Mouse (Mus musculus) stomach, postnatal 0 days (tissue): ENCODE measurements around the gene Bcor. TPM values are rescaled to one million over a fixed set of nuclear protein-coding genes. Genes with fewer than 3 reads are reported as not detected.

Source experiments
- ATAC-seq: fragments of 200-750 bp; cut with Nextera tagmentation; 2 replicates; pipeline ENCODE4 v1.8.0; 2017; ENCODE audit not compliant: low FRiP score, low TSS enrichment
- DNase-seq: peaks from one replicate; pipeline ENCODE4 v3.0.0-alpha.2; 2016; ENCODE audit warnings: low spot score
- H3K27ac ChIP-seq: fragments of 300-500 bp; sonication (generic); replicated peaks from 2 replicates; pipeline ENCODE4 v1.5.1; 2014; ENCODE audit warnings: mild to moderate bottlenecking, control low read depth
- H3K27me3 ChIP-seq: fragments of 300-500 bp; sonication (generic); 2 replicates; pipeline ENCODE4 v1.6.1; 2014; ENCODE audit warnings: low read length; ENCODE audit not compliant: control insufficient read depth, insufficient read depth
- H3K36me3 ChIP-seq: fragments of 300-500 bp; sonication (generic); 2 replicates; pipeline ENCODE4 v1.6.1; 2014; ENCODE audit warnings: low read length, mixed read lengths; ENCODE audit not compliant: control insufficient read depth, insufficient read depth
- H3K4me1 ChIP-seq: fragments of 300-500 bp; sonication (generic); replicated peaks from 2 replicates; pipeline ENCODE4 v1.6.1; 2014; ENCODE audit warnings: antibody characterized with exemption; ENCODE audit not compliant: control insufficient read depth, insufficient read depth
- H3K4me2 ChIP-seq: fragments of 300-500 bp; sonication (generic); replicated peaks from 2 replicates; pipeline ENCODE4 v1.6.1; 2014; ENCODE audit warnings: low read depth, mild to moderate bottlenecking, control low read depth, moderate library complexity
- H3K4me3 ChIP-seq: fragments of 300-500 bp; sonication (generic); 2 replicates; pipeline ENCODE4 v1.5.1; 2014; ENCODE audit warnings: low read depth, low read length, control low read depth
- H3K9ac ChIP-seq: fragments of 300-500 bp; sonication (generic); 2 replicates; pipeline ENCODE4 v1.6.1; 2014; ENCODE audit warnings: mild to moderate bottlenecking, low read length, control low read depth, mixed read lengths
- H3K9me3 ChIP-seq: fragments of 300-500 bp; sonication (generic); 2 replicates; pipeline ENCODE4 v1.6.1; 2016; ENCODE audit warnings: low read length; ENCODE audit not compliant: control insufficient read depth
- CTCF ChIP-seq: IDR thresholded peaks from 2 replicates; pipeline ENCODE4 v1.5.1; 2016; ENCODE audit warnings: antibody characterized with exemption, low read depth, mild to moderate bottlenecking, moderate library complexity
- EP300 ChIP-seq: optimal IDR thresholded peaks from 2 replicates; pipeline ENCODE3; 2016; ENCODE audit warnings: antibody characterized with exemption
- WGBS: fragments of 180-500 bp; shearing (Covaris S2); extraction: QIAGEN DNeasy Blood & Tissue Kit; methylation state at CpG from one replicate; pipeline ENCODE4 v1.1.7; 2014; 5-methylcytosine and 5-hydroxymethylcytosine counted together
- polyA plus RNA-seq: library from polyadenylated mRNA; unstranded; fragments of >200 nt; fragmentation: Nextera tagmentation; extraction: Ambion mirVana; gene quantifications from 2 replicates; pipeline ENCODE4 v1.2.1, GENCODE M21; 2015

The Bcor gene
- polyA plus RNA-seq, 1 experiment from 2014 or later = 5.5 TPM

DNA sequence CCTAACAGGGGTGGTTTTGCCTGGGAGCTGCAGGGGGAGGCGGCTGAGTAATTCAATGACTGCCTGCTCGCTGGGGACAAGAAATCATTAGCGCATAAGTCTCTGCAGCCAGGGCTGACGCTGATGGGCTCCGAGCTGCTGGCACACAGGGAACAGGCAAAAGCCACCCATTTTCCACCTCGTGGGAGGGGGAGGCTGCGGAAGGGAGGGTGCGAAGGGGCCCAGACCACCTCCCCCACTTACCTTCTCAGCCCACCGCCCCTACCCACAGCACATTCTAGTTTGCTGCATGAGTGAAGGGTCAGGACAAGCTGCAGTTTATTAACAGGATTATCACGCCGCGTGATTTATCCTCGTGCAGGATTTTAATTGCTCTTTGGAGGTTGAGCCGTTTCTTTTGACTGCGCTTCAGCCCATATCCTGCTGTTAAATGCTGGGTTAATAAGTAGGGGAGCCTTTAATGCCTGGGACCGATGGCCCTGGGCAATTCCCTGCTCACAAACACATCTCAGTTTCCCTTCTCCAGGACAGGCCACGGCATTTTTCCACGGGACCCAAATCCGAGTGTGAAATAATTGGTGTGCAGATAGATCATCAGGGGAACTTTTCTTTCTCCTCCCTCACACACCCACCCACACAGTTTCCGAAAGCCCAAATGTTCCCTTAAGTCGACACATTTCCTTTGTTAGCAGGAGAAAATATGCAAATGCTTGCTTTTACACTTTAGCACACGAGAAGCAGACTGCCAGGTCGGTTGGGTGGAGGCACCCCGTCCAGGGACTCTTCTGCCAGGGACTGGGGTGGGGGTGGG lies 97.8 kb downstream of the Bcor start:
- DNase-seq (no peak), ATAC-seq (no peak)
- no peak overlapping the region for H3K27ac ChIP-seq
- no peaks in the 10 kb centered on the region for H3K9me3 ChIP-seq
- H3K4me1 ChIP-seq = no peaks in the 10 kb centered on the region
- no peak overlapping the region for H3K4me3 ChIP-seq
- H3K27me3 ChIP-seq = no peaks in the 10 kb centered on the region
- WGBS = 31% methylated on average over 24 of the region's 24 CpGs
- TF ChIP-seq CTCF (no peak), EP300 (no peak)
- H3K9ac ChIP-seq = no peak overlapping the region
- H3K36me3 ChIP-seq = no peaks in the 10 kb centered on the region
- no peak overlapping the region for H3K4me2 ChIP-seq

DNA sequence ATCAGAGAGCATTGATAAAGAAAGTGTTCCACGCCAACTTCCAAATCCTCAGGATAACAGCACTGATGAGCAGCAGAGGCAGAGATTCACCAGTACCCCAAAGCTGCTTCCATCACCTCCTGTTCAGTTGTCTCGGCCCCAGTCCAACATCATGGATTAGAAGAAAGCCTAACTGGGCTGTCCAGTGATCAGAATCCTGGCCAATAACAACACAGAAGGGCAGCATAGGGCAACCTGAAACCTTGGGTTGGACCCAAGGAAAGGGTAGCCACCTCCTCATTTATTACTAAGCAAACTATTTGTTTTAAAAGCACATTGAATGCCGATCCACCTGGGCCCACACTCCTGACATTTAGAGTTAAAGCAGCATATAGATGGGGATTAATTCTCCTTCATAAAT lies 99.3 kb downstream of the Bcor start:
- H3K9ac ChIP-seq = no peak overlapping the region
- no peaks in the 10 kb centered on the region for H3K36me3 ChIP-seq
- WGBS = 77% methylated on average over 3 of the region's 3 CpGs
- no peak overlapping the region for H3K27ac ChIP-seq
- TF ChIP-seq EP300 (no peak), CTCF (no peak)
- H3K4me1 ChIP-seq = no peaks in the 10 kb centered on the region
- H3K27me3 ChIP-seq = no peaks in the 10 kb centered on the region
- no peak for ATAC-seq
- H3K4me2 ChIP-seq = no peak overlapping the region
- no peaks in the 10 kb centered on the region for H3K9me3 ChIP-seq
- DNase-seq = no peak
- no peak overlapping the region for H3K4me3 ChIP-seq

- no peak for TF ChIP-seq EP300
- TF ChIP-seq CTCF = no peak
- H3K9me3 ChIP-seq = no peaks in the 10 kb centered on the region
- H3K4me3 ChIP-seq = no peak overlapping the region
- H3K9ac ChIP-seq = no peak overlapping the region
- no peaks in the 10 kb centered on the region for H3K4me1 ChIP-seq
- WGBS = 90% methylated on average over 11 of the region's 11 CpGs
- DNase-seq = no peak
- no peak overlapping the region for H3K4me2 ChIP-seq
- no peak overlapping the region for H3K27ac ChIP-seq
- H3K36me3 ChIP-seq = no peaks in the 10 kb centered on the region
- no peaks in the 10 kb centered on the region for H3K27me3 ChIP-seq
- no peak for ATAC-seq
Observed at GRCm38 (mm10) chrX:12057210-12057609, 102.9 kb downstream of the Bcor start.

GRCm38 (mm10) chrX:12053315-12053914 lies 106.7 kb downstream of the Bcor start:
- no peaks in the 10 kb centered on the region for H3K36me3 ChIP-seq
- H3K27me3 ChIP-seq = no peaks in the 10 kb centered on the region
- ATAC-seq = no peak
- TF ChIP-seq EP300 (no peak), CTCF (no peak)
- no peaks in the 10 kb centered on the region for H3K9me3 ChIP-seq
- H3K27ac ChIP-seq = no peak overlapping the region
- 74% methylated on average over 9 of the region's 9 CpGs for WGBS
- H3K4me2 ChIP-seq = no peak overlapping the region
- H3K4me1 ChIP-seq = no peaks in the 10 kb centered on the region
- no peak for DNase-seq
- H3K4me3 ChIP-seq = no peak overlapping the region
- H3K9ac ChIP-seq = no peak overlapping the region

- no peaks in the 10 kb centered on the region for H3K4me1 ChIP-seq
Observed at GRCm38 (mm10) chrX:12052651-12053050, 107.5 kb downstream of the Bcor start.

DNA sequence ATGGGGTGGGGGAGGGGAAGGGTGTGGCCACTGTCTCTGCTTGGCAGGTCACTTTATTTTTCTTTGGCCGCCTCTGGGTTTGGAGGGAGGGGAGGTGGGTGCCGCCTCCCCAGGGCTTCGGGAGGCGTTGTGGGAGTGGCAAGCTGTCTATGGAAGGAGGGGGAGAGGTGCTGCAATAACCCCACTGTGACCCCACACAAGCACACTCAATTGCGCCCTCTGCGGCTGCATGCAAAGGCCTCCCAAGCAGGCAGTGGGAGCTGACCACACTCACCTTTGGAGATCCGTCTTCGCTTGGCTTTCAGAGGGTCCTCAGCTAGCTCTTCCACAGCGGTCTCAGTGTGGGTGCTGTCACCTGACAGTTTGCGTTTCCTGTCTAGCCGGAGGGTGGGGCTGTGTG lies 111.4 kb downstream of the Bcor start:
- Histone ChIP-seq H3K9me3 (no peaks in the 10 kb centered on the region), H3K4me2 (no peak overlapping the region), H3K9ac (no peak overlapping the region), H3K36me3 (no peaks in the 10 kb centered on the region), H3K27me3 (no peaks in the 10 kb centered on the region), H3K4me1 (no peaks in the 10 kb centered on the region), H3K27ac (no peak overlapping the region), H3K4me3 (no peak overlapping the region)
- DNase-seq (no peak), ATAC-seq (no peak)
- WGBS = 45% methylated on average over 11 of the region's 11 CpGs
- TF ChIP-seq EP300 = no peak
- TF ChIP-seq CTCF = peak; percentile 14; the same call in 1 of the 2 replicates

More at GRCm38 (mm10) chrX:12052651-12053050, 107.5 kb downstream of the Bcor start:
- TF ChIP-seq EP300 = no peak
- no peak for TF ChIP-seq CTCF
- ATAC-seq (no peak), DNase-seq (no peak)
- Histone ChIP-seq H3K27me3 (no peaks in the 10 kb centered on the region), H3K4me3 (no peak overlapping the region), H3K9ac (no peak overlapping the region), H3K4me2 (no peak overlapping the region), H3K27ac (no peak overlapping the region), H3K9me3 (no peaks in the 10 kb centered on the region), H3K36me3 (no peaks in the 10 kb centered on the region)
- WGBS = 91% methylated on average over 1 of the region's 1 CpGs
